Mouse (Mus musculus) gastrocnemius, adult 2 months (tissue): ENCODE measurements at regions not wholly inside any gene's neighbourhood (a gene's known extent, or its start where the extent isn't known, plus 50 kb on each side); places are given as distances from the start of the nearest gene placed in this dataset.

Source experiments
- DNase-seq: peaks from one replicate; pipeline ENCODE4 v3.0.0; 2022
- H3K27ac ChIP-seq: fragments of 200-600 bp; 2 replicates; pipeline ENCODE4 v1.8.1; 2022; ENCODE audit warnings: mild to moderate bottlenecking
- H3K4me3 ChIP-seq: fragments of 200-600 bp; 2 replicates; pipeline ENCODE4 v1.8.1; 2022; ENCODE audit warnings: mild to moderate bottlenecking, moderate library complexity
- CTCF ChIP-seq: fragments of 200-600 bp; IDR thresholded peaks from 2 replicates; pipeline ENCODE4 v1.8.1; 2022; ENCODE audit warnings: antibody characterized with exemption, mild to moderate bottlenecking, moderate library complexity
- intact Hi-C: fragments of 180-260 bp; cut with DNase I; formaldehyde crosslinking; loops from one replicate; pipeline ENCODE4 v1.15.1; 2025

DNA sequence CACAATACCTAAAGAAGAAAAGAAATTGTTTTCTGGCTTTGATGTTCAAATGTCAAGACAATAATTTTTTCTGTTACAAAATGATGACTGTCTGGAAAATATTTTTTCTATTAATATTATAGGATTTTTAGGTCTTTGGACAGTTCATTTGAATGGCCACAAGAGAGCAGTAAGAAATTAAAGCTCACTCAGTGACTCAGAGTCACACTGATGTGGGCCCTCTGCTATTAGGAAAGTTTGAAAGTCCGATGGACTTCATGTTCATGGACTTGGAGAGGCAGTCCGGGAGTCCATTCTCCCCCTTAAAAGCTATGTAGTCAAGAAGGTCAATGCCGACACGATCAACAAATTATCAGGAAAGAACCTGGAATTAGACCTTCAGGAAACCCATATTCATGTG lies 657.0 kb downstream of the Mecom start:
- H3K27ac ChIP-seq, result peak overlapping the region; percentile 24; the same call in 1 of the 2 replicates

DNA sequence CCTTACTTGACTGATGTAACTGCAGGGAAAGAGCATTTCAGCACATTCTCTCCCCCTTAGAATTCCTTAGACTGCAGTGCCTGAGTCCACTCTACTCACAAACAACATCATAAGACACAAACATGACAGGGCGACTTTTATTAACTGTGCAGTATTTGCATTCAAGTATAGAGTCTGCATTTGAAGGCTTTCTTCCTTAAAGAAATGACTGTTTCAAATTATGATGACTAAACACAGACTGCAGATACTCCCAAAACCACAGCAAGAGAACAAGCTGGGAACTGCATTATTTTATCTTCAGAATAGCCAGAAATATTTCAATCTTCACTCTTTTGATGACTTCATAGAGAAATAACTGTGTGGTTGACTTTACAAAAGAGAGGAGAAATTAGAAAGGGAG lies 657.5 kb downstream of the Mecom start:
- no peak for TF ChIP-seq CTCF
- intact Hi-C loops, result no loop called here
- H3K27ac ChIP-seq, result no peak overlapping the region
- H3K4me3 ChIP-seq, result no peak overlapping the region
- no peak for DNase-seq

More for the DNA sequence above, 657.0 kb downstream of the Mecom start:
- intact Hi-C loops, result no loop called here
- peak; percentile 30; the same call in 1 of the 2 replicates for TF ChIP-seq CTCF
- H3K4me3 ChIP-seq, result no peak overlapping the region; the same call in 1 of the 2 replicates
- no peak for DNase-seq

DNA sequence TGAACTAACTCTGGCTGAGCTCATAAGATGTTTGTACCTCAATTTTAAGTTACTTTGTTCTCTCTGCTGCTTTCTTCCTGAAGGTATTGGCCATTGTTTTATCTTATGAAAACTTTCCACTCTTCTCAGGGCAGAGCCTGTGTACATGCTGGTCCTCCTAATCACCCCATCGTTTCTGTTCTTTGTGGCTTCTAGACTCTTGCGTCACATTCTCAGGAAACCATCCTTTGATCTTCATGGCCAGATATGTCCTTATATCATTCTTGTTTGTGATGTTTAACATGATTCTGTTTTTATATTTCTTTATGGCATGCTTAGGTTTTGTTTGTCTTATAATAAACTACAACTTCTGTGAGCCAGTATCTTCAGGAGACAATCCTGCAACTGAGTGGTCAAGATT lies 658.2 kb downstream of the Mecom start:
- DNase-seq, result no peak
- no peak for TF ChIP-seq CTCF
- no peak overlapping the region for H3K27ac ChIP-seq
- intact Hi-C loops, result no loop called here
- H3K4me3 ChIP-seq, result no peak overlapping the region

DNA sequence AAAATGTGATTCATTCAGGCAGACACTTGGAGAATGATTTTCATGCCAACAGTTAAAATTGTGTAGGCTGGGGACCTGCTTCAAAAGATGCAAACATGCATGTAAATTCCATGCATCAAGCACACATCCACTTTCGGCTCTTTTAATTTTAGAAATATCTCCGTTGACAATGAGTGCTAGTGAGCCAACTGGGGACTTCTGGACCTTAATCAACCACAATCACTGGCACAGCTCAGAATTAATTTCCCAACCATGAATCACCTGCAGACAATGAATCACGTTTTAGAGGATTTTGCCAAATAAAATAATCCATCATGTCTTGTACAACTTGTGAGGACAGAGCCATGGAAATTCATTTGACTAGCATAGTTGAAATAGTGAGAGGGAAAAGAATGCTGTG lies 667.8 kb downstream of the Mecom start:
- no peak overlapping the region for H3K27ac ChIP-seq
- no peak overlapping the region for H3K4me3 ChIP-seq
- no peak for TF ChIP-seq CTCF
- DNase-seq, result no peak
- intact Hi-C loops, result no loop called here

DNA sequence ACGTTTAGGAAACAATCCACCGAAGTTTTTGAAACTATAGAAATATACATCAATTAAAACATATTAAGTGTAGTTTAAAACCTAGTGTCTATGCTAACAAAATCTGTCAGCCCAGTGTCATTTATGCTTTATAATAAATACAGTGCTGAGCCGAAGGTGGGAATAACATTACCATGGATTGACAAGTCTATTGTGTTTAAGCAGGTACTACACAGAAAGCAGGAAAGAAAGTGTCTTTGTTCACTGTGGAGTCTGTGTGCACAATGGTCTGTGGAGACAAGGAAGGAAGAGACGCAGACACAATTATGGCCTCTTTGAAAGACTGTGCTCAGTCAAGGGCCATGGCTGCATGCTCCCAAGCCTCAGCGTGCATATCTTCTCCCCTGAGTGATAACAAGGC lies 672.0 kb downstream of the Mecom start:
- no peak for TF ChIP-seq CTCF
- intact Hi-C loops, result no loop called here

DNA sequence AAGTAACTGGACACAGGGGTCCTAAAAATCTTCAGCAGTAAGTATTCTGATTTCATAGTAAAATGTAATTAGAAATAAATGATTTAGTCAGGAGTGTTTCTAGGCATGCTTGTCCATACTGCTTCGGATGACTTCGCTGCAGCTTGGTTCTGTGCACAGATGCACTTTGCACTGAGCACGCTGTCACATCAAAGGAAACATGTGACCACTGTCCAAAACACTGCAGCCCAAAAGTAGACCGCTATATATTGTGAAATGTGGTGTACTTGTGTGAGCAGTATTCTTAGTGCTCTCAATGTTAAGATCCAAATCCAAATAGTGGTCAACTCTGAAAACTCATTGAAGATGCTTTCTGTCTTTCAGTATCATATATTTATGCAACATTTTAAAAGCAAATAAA lies 685.4 kb downstream of the Mecom start:
- no peak for DNase-seq
- Histone ChIP-seq H3K4me3 (no peak overlapping the region), H3K27ac (no peak overlapping the region)
- no peak for TF ChIP-seq CTCF
- intact Hi-C loops, result no loop called here

More for the DNA sequence above, 672.0 kb downstream of the Mecom start:
- DNase-seq, result no peak
- Histone ChIP-seq H3K27ac (no peak overlapping the region), H3K4me3 (no peak overlapping the region)

DNA sequence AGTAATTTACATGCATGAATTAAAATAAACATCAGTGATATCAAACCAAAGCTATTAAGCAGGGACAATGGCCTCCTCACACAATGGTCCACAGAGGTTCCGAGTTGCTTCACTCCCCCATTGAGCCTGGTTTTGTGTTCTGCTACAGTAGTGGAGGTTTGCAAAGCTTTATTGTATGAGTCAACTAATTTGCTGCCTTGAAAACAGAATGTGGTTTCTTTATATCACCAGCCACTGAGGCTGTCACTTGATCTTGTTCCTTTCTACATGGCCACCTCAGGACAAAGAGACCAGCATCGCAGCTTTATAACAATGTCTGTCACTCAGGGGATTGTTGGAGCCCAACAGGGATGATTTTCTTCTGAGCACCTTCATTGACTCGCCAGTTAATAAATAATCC lies 695.3 kb downstream of the Mecom start:
- no peak for TF ChIP-seq CTCF
- intact Hi-C loops, result no loop called here
- Histone ChIP-seq H3K27ac (no peak overlapping the region), H3K4me3 (no peak overlapping the region)
- no peak for DNase-seq

DNA sequence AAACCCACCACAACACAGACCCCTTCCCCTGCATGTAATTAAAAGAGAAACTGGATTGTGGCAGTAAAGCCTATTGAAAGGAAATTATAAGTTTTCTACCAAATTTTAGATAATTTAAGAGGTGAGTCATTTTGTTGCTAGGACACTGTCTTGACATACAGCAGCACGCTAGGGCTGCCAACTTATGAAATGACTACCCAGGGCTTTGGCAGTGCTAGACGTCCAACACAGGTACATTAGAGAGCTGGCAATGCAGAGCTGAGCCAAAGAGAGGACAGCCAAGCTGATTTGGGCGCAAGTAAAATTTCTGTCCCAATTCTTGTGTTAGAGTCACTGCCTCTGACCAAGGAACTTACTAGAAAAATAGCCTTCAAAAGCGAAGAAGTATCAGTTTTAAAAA lies 712.4 kb downstream of the Mecom start:
- H3K27ac ChIP-seq, result no peak overlapping the region
- no peak for DNase-seq
- no peak overlapping the region for H3K4me3 ChIP-seq
- no peak for TF ChIP-seq CTCF
- intact Hi-C loops, result no loop called here

DNA sequence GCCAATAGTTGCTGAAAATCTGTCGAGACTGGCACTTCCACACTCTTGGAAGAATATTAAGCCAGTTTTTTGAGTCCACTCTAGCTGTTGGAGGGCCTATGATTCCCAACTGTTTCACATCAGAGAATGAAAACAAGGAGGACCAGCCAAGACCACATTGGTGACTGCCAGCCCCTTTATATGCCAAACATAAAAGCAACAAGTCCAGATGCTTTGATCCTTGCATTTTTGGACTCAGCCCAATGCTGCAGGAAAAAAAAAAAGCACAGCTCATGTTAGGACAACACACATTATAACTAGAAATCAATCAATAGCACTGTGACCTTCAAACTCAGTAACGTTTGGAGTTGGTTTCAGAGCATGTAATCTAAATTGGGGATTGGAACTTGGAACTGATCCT lies 712.9 kb downstream of the Mecom start:
- H3K27ac ChIP-seq, result no peak overlapping the region
- no peak for DNase-seq
- intact Hi-C loops, result no loop called here
- H3K4me3 ChIP-seq, result no peak overlapping the region
- TF ChIP-seq CTCF, result no peak

DNA sequence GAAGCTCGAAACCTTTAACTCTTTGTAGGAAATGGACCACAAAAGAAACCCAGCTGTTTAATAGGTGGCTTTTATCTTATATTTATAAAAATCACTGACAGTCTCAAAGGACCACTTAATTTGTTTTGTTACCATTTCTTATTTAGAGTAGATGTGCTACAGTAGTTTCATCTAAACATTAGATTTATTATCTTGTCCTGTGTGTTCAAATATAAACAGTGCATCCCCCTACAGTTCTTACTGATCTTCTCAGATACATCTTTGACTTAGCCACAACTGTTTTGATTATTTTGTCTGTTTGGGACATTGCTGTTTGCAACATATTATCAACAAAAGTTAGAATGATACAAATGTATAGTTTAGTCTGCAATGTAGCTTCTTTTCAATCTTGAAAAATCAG lies 716.5 kb downstream of the Mecom start:
- no peak for TF ChIP-seq CTCF
- Histone ChIP-seq H3K4me3 (no peak overlapping the region), H3K27ac (no peak overlapping the region)
- no peak for DNase-seq
- intact Hi-C loops, result no loop called here

DNA sequence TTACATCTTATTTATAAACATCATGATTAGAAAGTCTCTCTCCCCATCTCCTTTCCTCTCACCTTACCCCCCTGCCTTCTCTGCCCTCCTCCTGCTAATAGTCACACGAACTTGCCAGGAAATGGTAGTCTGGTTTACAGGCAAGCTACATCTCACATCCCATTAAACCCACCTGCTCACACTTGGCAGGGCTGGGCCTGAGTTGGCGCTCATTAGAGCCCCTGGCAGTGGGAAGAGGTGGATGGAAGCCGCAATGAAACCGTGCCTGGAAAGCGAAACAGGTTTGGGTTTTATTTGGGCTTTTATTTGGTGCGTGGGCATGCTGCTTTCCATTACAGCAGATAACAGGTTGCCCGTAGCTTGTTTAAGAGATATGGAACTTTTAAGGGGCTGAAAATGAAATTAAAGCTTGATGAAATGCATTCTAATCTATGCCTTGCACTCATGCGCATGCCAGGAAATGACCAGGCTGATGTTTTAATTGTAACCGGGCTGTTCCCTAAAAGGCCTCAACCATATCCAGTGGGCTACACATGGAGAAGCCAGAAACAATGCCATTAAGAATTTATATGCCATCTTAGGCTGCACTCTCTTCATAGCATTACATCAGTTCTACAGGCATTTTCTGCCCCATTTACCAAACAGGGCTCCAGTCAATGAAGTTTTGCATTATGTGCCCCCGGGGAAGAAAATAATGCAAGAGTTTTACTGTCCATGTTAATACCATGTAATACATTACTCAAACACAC lies 725.0 kb downstream of the Mecom start:
- Histone ChIP-seq H3K4me3 (no peak overlapping the region), H3K27ac (no peak overlapping the region)
- intact Hi-C loops, result no loop called here
- no peak for TF ChIP-seq CTCF
- DNase-seq, result no peak

DNA sequence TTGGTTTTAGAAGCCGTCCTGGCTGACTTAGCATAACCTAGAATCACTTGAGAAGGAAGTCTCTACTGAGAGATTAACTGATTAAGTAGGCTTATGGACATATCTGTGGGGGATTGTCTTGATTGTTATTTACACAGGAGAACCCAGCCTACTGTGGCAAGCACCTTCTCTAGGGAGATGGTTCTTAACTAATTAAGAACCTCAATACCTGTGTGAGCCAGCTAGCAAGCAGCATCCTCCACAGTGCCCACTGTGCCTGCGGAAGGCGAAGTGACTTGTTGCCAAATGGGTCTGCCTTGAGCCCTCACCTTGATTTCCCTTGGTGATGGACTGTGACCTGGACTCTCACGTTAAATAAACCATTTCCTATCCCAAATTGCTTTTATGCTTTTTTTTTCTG lies 730.8 kb downstream of the Mecom start:
- H3K4me3 ChIP-seq, result no peak overlapping the region
- intact Hi-C loops, result no loop called here
- no peak for TF ChIP-seq CTCF
- no peak overlapping the region for H3K27ac ChIP-seq
- no peak for DNase-seq

DNA sequence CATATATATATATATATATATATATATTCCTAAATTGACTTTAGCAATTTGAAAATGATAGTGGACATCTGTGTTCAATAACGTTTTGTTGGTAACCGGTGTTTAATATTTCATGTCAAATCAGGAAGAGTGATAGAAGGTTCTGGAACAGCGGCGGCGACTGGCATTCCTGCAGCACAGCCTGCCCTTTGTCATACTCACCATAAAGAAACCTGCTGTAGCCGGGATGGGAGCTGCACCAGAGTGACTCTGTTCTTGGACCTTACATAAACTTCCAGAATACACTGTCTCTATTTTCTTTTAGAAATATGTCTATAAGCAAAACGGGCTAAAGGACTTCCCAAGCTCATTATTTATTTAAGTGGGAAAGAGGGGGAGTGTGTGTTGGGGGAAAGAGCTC lies 731.5 kb downstream of the Egfem1 start:
- Histone ChIP-seq H3K4me3 (no peak overlapping the region), H3K27ac (no peak overlapping the region)
- intact Hi-C loops, result loop anchor here (2.0 to 5.0 kb wide), 2 partner anchors 704 to 748 kb away; no protein-coding TSS in a partner anchor
- no peak for TF ChIP-seq CTCF
- no peak for DNase-seq
